Mouse (Mus musculus): ENCODE data around the gene Galnt13. TPM values are rescaled to one million over a fixed set of nuclear protein-coding genes. Genes with fewer than 3 reads are reported as not detected.

Galnt13 gene
- polyA plus RNA-seq, 1 experiment from 2014 or later: 2.8 TPM

- no peak overlapping the region for H3K4me3 ChIP-seq (ENCODE audit: low read depth, low read length)
- H3K36me3 ChIP-seq (ENCODE audit: control insufficient read depth, insufficient read depth, low read length): no peaks in the 10 kb centered on the region
- no peaks in the 10 kb centered on the region for H3K27me3 ChIP-seq (ENCODE audit: control insufficient read depth, insufficient read depth, low read length)
- no peak for ATAC-seq (ENCODE audit: insufficient read depth, low FRiP score, low TSS enrichment)
- H3K27ac ChIP-seq (ENCODE audit: low read depth, low read length): no peak overlapping the region
- no peaks in the 10 kb centered on the region for H3K9me3 ChIP-seq (ENCODE audit: control insufficient read depth, low read length)
- no peak overlapping the region for H3K4me2 ChIP-seq (ENCODE audit: low read depth)
- no peaks in the 10 kb centered on the region for H3K4me1 ChIP-seq (ENCODE audit: control insufficient read depth, insufficient read depth, low read length)
- WGBS: 96% methylated on average over 5 of the region's 5 CpGs
- DNase-seq (ENCODE audit: low spot score): no peak
- no peak overlapping the region for H3K9ac ChIP-seq (ENCODE audit: low read length)
Measured at GRCm38 (mm10) chr2:55103521-55103920, 667.4 kb downstream of the Galnt13 start.

GRCm38 (mm10) chr2:55107828-55108227 is 671.7 kb downstream of the Galnt13 start:
- 75% methylated on average over 3 of the region's 3 CpGs for WGBS
- no peak for ATAC-seq (ENCODE audit: insufficient read depth, low FRiP score, low TSS enrichment)

GRCm38 (mm10) chr2:55153089-55153488 is 717.0 kb downstream of the Galnt13 start:
- Histone ChIP-seq H3K4me3 (ENCODE audit: low read depth, low read length) (no peak overlapping the region), H3K9ac (ENCODE audit: low read length) (no peak overlapping the region), H3K36me3 (ENCODE audit: control insufficient read depth, insufficient read depth, low read length) (no peaks in the 10 kb centered on the region), H3K27me3 (ENCODE audit: control insufficient read depth, insufficient read depth, low read length) (no peaks in the 10 kb centered on the region), H3K4me2 (ENCODE audit: low read depth) (no peak overlapping the region), H3K4me1 (ENCODE audit: control insufficient read depth, insufficient read depth, low read length) (no peaks in the 10 kb centered on the region), H3K9me3 (ENCODE audit: control insufficient read depth, low read length) (no peaks in the 10 kb centered on the region), H3K27ac (ENCODE audit: low read depth, low read length) (no peak overlapping the region)
- ATAC-seq (ENCODE audit: insufficient read depth, low FRiP score, low TSS enrichment) (no peak), DNase-seq (ENCODE audit: low spot score) (no peak)

More at GRCm38 (mm10) chr2:55107828-55108227, 671.7 kb downstream of the Galnt13 start:
- H3K27me3 ChIP-seq (ENCODE audit: control insufficient read depth, insufficient read depth, low read length): no peaks in the 10 kb centered on the region
- H3K4me2 ChIP-seq (ENCODE audit: low read depth): no peak overlapping the region
- no peak overlapping the region for H3K27ac ChIP-seq (ENCODE audit: low read depth, low read length)
- H3K4me3 ChIP-seq (ENCODE audit: low read depth, low read length): no peak overlapping the region
- no peaks in the 10 kb centered on the region for H3K4me1 ChIP-seq (ENCODE audit: control insufficient read depth, insufficient read depth, low read length)
- no peak for DNase-seq (ENCODE audit: low spot score)
- H3K9ac ChIP-seq (ENCODE audit: low read length): no peak overlapping the region
- H3K9me3 ChIP-seq (ENCODE audit: control insufficient read depth, low read length): no peaks in the 10 kb centered on the region
- no peaks in the 10 kb centered on the region for H3K36me3 ChIP-seq (ENCODE audit: control insufficient read depth, insufficient read depth, low read length)

- Histone ChIP-seq H3K27ac (ENCODE audit: low read depth, low read length) (no peak overlapping the region), H3K4me3 (ENCODE audit: low read depth, low read length) (no peak overlapping the region), H3K9me3 (ENCODE audit: control insufficient read depth, low read length) (no peaks in the 10 kb centered on the region), H3K4me2 (ENCODE audit: low read depth) (no peak overlapping the region), H3K27me3 (ENCODE audit: control insufficient read depth, insufficient read depth, low read length) (no peaks in the 10 kb centered on the region), H3K4me1 (ENCODE audit: control insufficient read depth, insufficient read depth, low read length) (no peaks in the 10 kb centered on the region), H3K9ac (ENCODE audit: low read length) (no peak overlapping the region), H3K36me3 (ENCODE audit: control insufficient read depth, insufficient read depth, low read length) (no peaks in the 10 kb centered on the region)
- ATAC-seq (ENCODE audit: insufficient read depth, low FRiP score, low TSS enrichment) (no peak), DNase-seq (ENCODE audit: low spot score) (no peak)
- 78% methylated on average over 3 of the region's 3 CpGs for WGBS
Measured at GRCm38 (mm10) chr2:55164781-55165180, 728.7 kb downstream of the Galnt13 start.
